Comparison of ENCODE assay signal across 37 mouse cellular contexts in genomic region chr13:30953580-30953979, GRCm38 (mm10). TPM values are rescaled to one million over a fixed set of nuclear protein-coding genes. Genes with fewer than 3 reads are reported as not detected.
"Had no signal": no experiment of that assay in that cellular context is flagged by ENCODE, and none has a peak within 500 bp of the region (broad histone marks: within the 10 kb centered on the region; RNA-seq: fewer than 3 reads in every experiment).

No protein-coding gene starts in this region.

- ATAC-seq: hindbrain, postnatal 0 days; intestine, embryonic 16.5 days; liver, embryonic 12.5 days had no signal

- H3K27ac ChIP-seq: heart, adult 2 months; heart, embryonic 13.5 days; heart, embryonic 15.5 days; hindbrain, embryonic 13.5 days; hindbrain, embryonic 15.5 days; hindbrain, postnatal 0 days; kidney, embryonic 15.5 days; kidney, postnatal 0 days; limb, embryonic 13.5 days; limb, embryonic 15.5 days; liver, embryonic 12.5 days; liver, embryonic 14.5 days had no signal

- H3K27me3 ChIP-seq: heart, embryonic 13.5 days; heart, embryonic 15.5 days; hindbrain, embryonic 13.5 days; hindbrain, embryonic 15.5 days; kidney, embryonic 15.5 days; limb, embryonic 13.5 days; limb, embryonic 15.5 days; liver, embryonic 12.5 days had no signal

- DNase-seq: gastrocnemius, postnatal 14 days; gastrocnemius, postnatal 36 days; heart, adult 11 months; heart, adult 2 months; heart, postnatal 14 days; heart, postnatal 36 days; kidney, adult 11 months; kidney, adult 2 months; kidney, adult 9 months; kidney, postnatal 14 days; kidney, postnatal 36 days; layer of hippocampus, adult 9-11 months; layer of hippocampus, postnatal 36 days; left cerebral cortex, postnatal 4 days had no signal

- H3K4me3 ChIP-seq: heart, adult 2 months; heart, embryonic 13.5 days; heart, embryonic 15.5 days; hindbrain, embryonic 13.5 days; hindbrain, embryonic 15.5 days; kidney, embryonic 15.5 days; limb, embryonic 13.5 days; limb, embryonic 15.5 days; liver, embryonic 12.5 days had no signal

- H3K4me1 ChIP-seq: heart, embryonic 15.5 days; hindbrain, embryonic 13.5 days; hindbrain, embryonic 15.5 days; kidney, embryonic 15.5 days; limb, embryonic 13.5 days; limb, embryonic 15.5 days had no signal

- H3K9me3 ChIP-seq: heart, embryonic 13.5 days; heart, embryonic 15.5 days; hindbrain, embryonic 13.5 days; hindbrain, embryonic 15.5 days; kidney, embryonic 15.5 days; limb, embryonic 13.5 days; limb, embryonic 15.5 days; liver, embryonic 12.5 days had no signal

- H3K4me2 ChIP-seq: heart, embryonic 11.5 days; heart, embryonic 13.5 days; heart, embryonic 15.5 days; hindbrain, embryonic 13.5 days; hindbrain, embryonic 15.5 days; kidney, embryonic 15.5 days; limb, embryonic 13.5 days; limb, embryonic 15.5 days; liver, embryonic 12.5 days had no signal

- H3K36me3 ChIP-seq: heart, embryonic 13.5 days; heart, embryonic 15.5 days; hindbrain, embryonic 15.5 days; kidney, embryonic 15.5 days; limb, embryonic 15.5 days had no signal

- H3K9ac ChIP-seq: heart, embryonic 13.5 days; heart, embryonic 15.5 days; hindbrain, embryonic 13.5 days; hindbrain, embryonic 15.5 days; kidney, embryonic 15.5 days; limb, embryonic 13.5 days; limb, embryonic 15.5 days; liver, embryonic 12.5 days; liver, embryonic 14.5 days had no signal

RNA-seq across cellular contexts. Expression of gene Hus1b, which starts 6.0 kb away (rescaled TPM):
- polyA plus RNA-seq: heart, adult 2 months; heart, embryonic 11.5 days; heart, embryonic 13.5 days; heart, embryonic 15.5 days; heart, postnatal 0 days; hindbrain, embryonic 11.5 days; hindbrain, embryonic 13.5 days; hindbrain, embryonic 15.5 days; hindbrain, postnatal 0 days; intestine, embryonic 16.5 days; kidney, adult 2 months; kidney, embryonic 15.5 days; limb, embryonic 13.5 days; limb, embryonic 15.5 days had no signal

RNA-seq across cellular contexts. Expression of gene Gm5447, which starts 20.4 kb away (rescaled TPM):
- total RNA-seq: gastrocnemius, postnatal 14 days; gastrocnemius, postnatal 36 days; heart, adult 2 months; heart, postnatal 14 days; heart, postnatal 36 days; hematopoietic stem cell, adult 5-6 weeks; hindbrain, postnatal 0 days; layer of hippocampus, adult 18-20 months; layer of hippocampus, postnatal 36 days; left cerebral cortex, adult 18-20 months; left cerebral cortex, adult 8-10 months; left cerebral cortex, postnatal 25 days had no signal
- polyA plus RNA-seq: heart, adult 2 months; heart, embryonic 11.5 days; heart, embryonic 13.5 days; heart, postnatal 0 days; hindbrain, embryonic 11.5 days; hindbrain, postnatal 0 days; intestine, embryonic 14.5 days; kidney, embryonic 15.5 days; large intestine, adult 2 months; limb, embryonic 13.5 days; liver, adult 2 months; liver, embryonic 12.5 days; liver, embryonic 14.5 days had no signal
